Mouse (Mus musculus) megakaryocyte progenitor cell, adult 5-6 weeks (primary cell): ENCODE data around the gene Slc35b2. TPM values are rescaled to one million over a fixed set of nuclear protein-coding genes. Genes with fewer than 3 reads are reported as not detected.

ENCODE experiments used
- ATAC-seq: replicated peaks from 2 replicates; pipeline ENCODE4 v1.8.0; 2016; ENCODE audit warnings: mild to moderate bottlenecking, moderate TSS enrichment, inconsistent platforms; ENCODE audit not compliant: poor library complexity
- total RNA-seq, 2 experiments: library from RNA; stranded (forward) in 1 of 2; stranded (reverse) in 1 of 2; fragments of 157-497, 149-512 nt in 1 of 2; fragments of 200-1000 nt in 1 of 2; gene quantifications; 2 replicates each; pipeline versions ENCODE4 v1.2.3 to v1.2.4; 2015 to 2017

The Slc35b2 gene
- total RNA-seq, 2 experiments from 2014 or later, result 85.9 to 120 TPM

DNA sequence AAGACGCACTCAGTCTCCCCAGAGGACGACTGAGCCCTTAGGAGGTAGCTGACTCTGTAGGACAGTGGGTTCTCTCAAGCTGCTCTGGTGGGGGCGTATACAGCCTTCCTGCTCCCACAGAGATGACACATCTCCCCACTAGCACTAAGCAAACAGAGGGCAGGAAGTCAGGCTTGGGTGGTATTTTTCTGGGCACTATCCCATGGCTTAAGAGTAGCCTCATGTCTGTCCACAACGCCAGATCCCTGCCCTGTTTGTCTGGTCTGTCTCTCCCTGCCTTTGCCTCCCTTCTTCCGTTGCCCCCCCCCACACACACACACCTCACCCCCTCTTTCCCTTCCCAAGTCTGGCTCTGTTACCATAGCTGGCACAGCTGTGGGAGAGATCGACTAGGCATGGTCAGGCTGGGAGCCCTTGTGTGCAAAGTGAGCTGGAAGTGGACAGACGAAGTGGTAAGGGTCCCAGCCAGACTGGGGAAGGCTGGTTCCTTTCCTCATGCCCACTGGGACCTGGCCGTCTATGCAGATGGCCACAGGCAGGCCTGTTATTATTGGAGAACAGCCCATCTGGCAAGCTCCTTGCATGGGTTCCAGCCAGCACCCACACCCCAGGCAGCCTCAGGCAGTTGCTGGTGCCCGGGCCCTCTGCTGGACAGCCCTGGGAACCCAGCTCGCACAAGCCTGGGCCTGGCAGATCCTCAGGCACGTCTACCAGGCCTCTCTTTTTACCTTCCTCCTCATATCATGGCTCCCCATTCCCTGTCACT is 33.1 kb downstream of the Slc35b2 start:
- peak; percentile 64 for ATAC-seq

GRCm38 (mm10) chr17:45597787-45598186 is 34.1 kb downstream of the Slc35b2 start:
- peak; percentile 12; the same call in 1 of the 2 replicates for ATAC-seq

DNA sequence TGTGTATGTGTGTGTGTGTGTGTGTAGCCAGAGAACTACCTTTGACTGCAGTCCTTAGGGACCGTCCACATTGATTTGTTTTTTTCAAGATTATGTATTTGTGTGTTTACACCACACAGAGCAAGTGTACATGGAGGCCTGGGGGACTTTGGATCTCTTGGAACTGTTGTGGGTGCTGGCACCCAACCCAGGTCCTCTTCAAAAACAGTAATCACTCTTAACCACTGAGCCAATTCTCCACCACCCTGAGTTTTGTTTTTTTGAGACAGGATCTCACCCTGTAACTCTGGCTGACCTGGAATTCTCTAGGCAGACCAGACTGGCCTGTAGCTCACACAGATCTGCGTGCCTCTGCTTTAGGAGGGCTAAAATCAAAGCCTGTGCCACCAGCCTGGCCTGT is 34.7 kb downstream of the Slc35b2 start:
- no peak for ATAC-seq

DNA sequence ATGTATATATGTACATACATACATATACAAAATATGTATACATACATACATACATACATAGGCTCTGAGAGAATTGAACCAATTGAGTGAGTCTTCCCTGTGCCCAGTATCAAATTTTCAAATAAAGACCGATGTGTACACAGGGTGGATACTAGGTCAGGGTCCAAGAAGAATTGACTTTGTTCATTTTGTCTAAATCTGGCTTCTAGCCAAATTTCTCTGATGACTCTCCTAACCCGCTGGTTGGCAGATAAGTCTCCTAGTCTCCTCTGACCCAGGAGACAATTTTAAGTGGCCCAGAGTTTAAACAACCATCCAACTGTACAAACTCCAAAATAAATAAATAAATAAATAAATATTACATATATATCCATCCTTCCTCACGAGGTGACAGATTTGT is 35.2 kb downstream of the Slc35b2 start:
- ATAC-seq, result no peak

- ATAC-seq, result 0 out of 2 replicates have a peak, but pooled peaks have one; percentile 18
These were observed 36.0 kb downstream of the Slc35b2 start, which contains the start of gene Slc29a1 for GRCm38 (mm10) chr17:45599446-45600242. TSS of gene Slc29a1 (minus strand) at chr17:45599606.

DNA sequence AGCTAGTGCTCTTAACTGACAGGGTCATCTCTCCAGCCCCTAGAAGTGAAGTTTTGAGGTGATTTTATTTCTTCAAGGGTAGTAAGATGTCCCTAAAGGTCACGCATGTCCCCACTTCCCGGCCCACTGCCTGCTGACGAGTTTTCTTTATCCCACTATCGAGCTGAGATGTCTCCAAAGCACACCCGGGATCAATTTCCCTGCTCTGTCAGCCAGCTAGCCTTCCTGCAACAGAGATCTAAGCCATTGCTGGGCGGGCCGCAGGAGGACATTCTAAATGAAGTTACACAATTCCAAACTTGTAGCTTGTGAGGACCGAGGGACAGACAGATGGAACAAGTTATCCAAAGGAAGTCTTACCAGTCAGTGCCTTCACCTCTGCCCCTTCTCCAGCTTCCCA is 36.6 kb downstream of the Slc35b2 start:
- no peak for ATAC-seq

GRCm38 (mm10) chr17:45601325-45601724 is 37.7 kb downstream of the Slc35b2 start:
- ATAC-seq, result no peak

- ATAC-seq, result no peak
These were observed 38.2 kb downstream of the Slc35b2 start, which contains the start of gene Mymx for GRCm38 (mm10) chr17:45601877-45602304. TSS of gene Mymx (minus strand) at chr17:45602102.

- no peak for ATAC-seq
These were observed 39.3 kb downstream of the Slc35b2 start for GRCm38 (mm10) chr17:45602984-45603383.

DNA sequence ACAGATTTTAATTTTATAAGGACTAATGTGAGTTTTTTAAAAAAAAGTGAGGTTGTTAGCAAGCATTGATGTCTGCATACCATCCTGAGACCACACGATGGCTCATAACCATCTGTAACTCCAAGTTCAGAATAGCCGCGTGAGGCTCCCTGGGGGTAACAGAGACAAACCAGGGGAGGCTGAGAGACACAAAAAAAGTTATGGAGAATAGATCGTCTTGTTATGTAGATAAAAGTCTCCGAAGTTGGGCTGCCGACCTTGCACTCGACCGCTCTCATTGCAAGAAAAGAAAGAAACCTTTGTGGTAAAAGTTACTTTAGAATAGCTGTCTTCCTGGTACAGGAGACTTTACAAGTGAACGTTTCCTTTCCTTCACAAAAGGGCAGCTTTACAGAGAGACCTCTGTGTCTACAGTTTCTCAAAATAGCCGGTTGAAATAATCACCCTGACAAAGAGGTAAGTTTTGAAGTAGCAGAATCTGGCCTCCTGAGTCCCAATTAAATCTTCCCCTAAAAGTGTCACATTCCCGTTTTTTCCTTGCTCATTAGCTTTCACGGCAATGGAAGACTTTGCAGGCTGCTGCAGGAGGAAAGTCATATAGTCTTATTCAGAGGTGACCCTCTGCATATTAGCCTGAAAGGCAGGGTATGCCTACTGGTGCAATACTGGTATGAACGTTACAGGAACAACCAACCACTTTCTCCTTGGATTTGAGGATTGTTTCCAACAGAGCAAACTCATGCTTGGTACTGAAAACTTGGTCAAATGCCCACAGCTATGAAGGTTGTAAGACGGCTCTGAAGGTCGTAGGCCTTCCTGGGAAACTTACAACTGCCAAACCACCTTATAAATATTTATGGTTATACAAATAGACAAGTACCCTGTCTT is 43.6 kb downstream of the Slc35b2 start:
- ATAC-seq, result no peak

DNA sequence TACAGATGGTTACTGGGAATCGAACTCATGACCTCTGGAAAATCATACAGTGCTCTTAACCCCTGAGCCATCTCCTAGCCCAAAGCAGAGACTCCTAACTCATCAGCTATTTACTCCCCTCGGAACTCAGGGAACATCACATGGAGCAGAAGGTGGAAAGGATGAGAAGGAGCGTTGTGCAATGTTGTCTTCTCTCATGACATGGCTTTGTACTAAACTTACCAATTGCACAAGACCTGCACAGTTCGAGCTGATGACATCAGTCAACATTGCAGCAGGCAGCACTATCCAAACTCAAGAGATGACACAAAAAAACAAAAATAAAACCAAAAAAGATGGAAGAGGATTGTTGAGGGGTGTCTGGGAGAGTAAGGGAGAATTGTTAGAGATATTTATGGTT is 44.7 kb downstream of the Slc35b2 start:
- ATAC-seq, result peak; percentile 80

- ATAC-seq, result no peak
These were observed 46.6 kb downstream of the Slc35b2 start for GRCm38 (mm10) chr17:45610144-45610866.

DNA sequence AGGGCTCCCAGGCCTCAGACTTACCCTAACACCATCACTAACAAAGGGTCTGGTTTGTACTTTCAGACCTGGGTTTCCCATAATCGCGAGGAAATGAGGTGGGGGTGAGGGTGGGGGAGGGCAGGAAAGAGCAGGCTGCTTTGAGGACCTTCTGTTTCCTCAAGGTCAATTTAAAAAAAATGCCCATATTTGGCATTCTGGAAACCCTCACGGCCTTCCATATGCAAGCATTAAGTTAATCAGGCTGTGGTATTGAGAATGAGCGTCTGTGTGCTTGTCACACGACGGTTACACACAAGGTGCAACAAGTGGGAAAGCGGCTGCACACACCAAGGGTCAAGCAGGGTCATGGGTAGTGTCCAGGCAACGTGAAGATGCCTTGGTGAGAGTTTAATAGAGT is 48.3 kb downstream of the Slc35b2 start:
- no peak for ATAC-seq

DNA sequence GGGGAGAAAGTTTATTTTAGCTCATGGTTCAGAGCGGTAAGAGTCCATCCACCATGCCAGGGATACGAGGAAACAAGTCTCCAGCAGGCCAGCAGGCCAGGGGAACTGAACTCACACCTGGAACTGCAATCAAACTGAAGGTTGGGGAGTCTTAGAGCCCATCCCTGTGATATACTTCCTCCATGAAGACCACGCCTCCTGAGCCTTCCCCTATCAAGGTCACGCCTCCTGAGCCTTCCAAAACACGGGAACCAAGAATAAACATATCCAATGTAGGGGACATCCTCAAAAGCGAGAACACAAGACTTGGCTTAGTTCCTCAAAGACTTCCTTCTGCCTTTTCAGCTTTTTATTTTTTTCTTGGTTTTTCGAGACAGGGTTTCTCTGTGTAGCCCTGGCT is 49.2 kb downstream of the Slc35b2 start:
- peak; percentile 97 for ATAC-seq

GRCm38 (mm10) chr17:45616046-45616650 is 52.5 kb downstream of the Slc35b2 start:
- no peak for ATAC-seq

GRCm38 (mm10) chr17:45616679-45617078 is 53.0 kb downstream of the Slc35b2 start:
- ATAC-seq, result no peak
